Mouse (Mus musculus): Measurements from ENCODE around the gene Dis3l.
A peak's percentile ranks its signal among the peaks of the same experiment; 100 is the strongest.

Gene Dis3l

GRCm38 (mm10) chr9:64341254-64341566 is at the start of gene Dis3l:
Dis3l (minus strand) TSS chr9:64341288.
- no peak for DNase-seq (ENCODE audit: low spot score)

DNA sequence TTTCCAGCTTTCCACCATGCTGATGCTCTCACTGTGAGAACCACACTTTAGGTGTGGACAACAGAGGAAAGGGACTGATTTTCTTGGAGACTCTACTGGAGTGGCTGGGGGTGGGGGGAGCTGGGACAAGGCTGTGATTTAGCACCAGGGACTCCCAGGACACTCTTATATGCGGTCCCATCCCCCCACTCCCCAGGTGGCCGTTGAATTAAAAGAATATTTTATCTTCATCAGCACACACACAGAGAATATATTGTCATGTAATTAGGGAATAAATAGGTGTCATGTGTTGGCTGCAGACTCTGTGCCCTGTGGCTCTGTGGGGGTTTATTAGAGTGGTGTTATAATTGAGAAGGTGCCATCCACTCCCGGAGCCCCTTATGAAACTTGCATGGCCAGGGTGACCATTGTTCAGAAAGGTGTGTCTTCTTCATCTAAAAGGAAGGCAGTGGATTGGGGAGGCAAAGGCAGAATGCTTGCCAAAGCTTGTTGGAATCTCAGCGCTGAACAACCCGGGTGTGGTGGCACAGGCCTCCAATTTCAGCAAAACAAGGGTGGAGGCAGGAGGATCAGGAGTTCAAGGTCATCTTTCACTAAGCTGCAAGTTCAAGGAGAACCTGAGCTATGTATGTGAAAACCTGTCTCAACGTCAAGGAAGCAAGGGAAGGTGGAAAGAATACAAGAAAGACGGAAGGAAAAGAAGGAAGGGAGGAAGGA is 48.6 kb upstream of the Dis3l start:
- no peak for DNase-seq (ENCODE audit: low spot score)

DNA sequence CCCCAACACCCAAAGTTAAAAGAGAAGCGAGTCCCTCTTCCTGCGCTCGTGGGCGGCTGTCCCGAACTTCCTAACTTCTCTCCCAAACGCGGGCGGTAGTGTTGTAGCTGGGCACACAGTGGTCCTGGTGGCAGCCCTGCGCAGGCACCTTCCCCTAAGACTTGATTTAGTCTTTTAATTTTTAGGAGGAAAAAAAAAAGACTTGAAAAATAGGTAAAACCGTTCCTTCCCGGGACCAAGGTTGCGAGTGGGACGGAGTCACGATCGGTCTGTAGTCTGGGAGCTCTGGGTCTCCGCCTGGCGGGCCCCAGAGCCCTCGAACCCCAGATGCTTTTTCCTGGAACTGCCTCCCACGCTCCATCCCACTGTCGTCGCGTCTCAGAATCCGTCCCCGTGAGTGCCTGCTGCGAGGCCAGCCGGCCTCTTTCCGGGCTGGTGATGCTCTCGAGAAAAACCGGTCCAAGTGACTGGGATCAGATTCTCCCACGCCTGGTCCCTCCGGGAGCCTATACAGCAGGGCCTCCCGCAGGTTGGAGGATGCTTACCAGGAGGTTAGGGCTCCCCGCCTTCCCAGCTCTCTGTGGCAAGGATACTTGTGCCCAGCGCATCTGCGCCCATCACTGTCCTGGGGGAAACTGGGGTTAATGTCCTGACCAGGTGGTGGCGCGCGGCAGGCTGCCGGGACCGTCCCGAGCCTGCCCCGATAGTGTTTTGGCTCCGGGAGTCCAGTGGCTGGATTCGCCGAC is 45.6 kb upstream of the Dis3l start:
- no peak for DNase-seq (ENCODE audit: low spot score)

DNA sequence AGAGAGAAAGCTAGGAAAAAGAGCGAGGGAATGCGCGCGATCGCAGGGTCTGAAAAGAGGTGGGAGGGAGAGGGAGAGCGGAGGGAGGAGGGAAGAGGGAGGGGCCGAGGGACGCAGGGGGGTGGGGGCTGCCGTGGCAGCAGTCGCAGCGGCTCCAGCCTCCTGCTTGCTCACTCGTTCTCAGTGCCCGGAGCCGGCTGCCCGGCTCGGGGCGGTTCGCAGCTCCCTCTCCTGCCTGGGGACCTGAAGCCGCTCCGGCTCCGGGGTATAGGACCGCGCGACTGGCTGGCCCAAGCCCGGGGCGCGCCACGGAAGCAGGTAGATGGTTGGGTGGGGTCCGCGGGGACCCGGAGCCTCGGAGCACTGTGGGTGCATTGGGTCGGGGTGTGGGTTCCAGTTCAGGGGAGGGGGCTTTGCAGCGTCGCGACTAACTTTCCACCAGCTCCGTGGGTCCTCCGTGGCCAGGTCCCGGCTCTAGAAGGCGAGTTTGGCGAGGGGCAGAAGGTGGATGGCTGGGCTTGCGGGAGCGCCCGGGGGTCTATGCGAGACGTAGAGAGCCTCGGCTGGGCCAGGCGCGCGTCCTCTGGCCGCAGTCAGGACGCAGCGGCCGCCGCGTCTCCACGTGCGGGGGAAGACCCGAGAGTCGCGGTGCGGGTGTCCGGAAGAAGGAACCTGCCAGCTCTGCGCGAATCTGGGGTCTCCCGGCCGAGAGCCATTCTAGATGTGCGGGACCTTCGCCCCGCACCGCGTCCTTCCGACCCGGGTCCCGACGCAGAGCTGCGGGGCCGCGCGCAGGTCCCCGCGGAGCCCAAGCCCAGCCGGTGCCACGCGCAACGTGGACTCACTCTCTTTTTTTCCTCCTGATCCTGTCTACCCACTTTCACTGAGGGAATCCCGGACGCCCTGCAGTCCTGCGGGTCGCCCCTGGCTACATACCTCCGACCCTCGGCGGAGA is 44.7 kb upstream of the Dis3l start, which contains the start of gene Megf11:
Gene Megf11 (plus strand): TSS at position 116 of the 955 bp plus-strand sequence.
- DNase-seq (ENCODE audit: low spot score): no peak

DNA sequence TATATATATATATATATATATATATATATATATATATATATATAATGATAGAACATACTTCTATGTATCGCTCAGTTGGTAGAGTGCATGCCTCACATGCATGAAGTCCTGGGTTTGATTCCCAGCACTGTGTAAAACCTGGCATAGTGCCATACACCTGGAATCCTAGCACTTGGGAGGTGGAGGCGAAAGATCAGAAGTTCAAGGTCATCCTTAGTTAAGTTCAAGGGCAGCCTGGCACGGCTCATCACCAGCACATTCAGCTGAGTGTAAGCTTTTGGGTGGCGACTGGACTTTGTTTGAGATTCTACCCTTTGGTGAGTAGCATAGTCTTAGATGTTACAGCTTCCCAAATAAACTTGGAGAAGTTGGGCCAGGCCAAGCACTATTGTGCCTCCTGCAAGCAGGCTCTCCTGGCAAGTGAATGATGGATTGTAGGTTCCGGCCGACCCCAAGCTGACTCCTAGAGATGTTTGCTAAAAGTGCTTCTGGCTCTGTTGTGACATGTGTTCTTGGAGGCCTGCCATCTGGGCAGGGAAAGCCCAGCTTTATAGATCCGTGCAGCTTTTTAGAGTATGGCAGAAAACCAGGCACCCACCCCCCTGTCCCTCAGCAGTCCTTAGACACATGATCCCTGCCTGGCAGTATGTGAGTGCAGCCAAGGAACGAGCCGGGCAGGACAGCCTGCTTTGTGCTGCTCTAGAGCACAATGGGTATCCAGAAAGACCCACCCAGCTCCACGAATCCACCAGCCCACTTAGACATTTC is 42.1 kb upstream of the Dis3l start:
- DNase-seq (ENCODE audit: low spot score): no peak

DNA sequence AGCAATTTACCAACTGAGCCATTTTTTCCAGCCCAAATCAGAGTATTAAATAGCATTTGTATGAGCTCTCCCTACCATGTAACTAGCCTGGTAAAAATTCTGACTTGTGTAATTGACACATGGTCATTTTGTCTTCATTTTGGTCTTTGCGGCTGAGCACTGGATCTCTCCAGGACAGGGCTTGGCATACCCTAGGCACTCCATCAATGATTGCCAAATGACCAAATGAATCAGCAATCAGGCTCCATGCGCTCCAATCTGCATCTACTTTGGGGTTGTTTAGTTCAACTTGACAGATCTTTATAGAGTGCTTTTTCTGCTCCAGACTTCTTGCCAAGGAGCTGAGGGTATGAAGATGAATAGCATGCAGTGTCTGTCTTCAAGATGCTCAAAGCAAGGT is 35.3 kb upstream of the Dis3l start:
- no peak for DNase-seq (ENCODE audit: low spot score)

GRCm38 (mm10) chr9:64371305-64371819 is 30.3 kb upstream of the Dis3l start:
- no peak for DNase-seq (ENCODE audit: low spot score)

DNA sequence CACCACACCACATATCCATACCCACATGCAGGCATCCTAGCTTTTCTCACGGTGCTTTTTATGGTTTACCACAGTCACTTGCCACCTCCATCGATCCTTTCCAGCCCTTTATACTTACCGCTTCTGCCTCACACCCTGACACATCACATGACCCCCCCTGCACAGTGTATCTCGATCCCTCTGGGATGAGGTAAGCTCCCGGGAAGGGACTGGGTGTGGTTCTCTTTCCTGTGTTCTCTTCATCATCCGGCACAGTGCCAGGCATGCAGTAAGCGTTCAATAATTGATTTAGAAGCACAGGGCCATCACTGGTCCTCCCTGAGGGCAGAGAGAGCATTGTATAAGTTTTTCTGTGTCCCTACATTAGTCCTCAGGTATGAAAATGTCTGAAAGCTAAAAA is 28.8 kb upstream of the Dis3l start:
- no peak for DNase-seq (ENCODE audit: low spot score)

- no peak for DNase-seq (ENCODE audit: low spot score)
These were observed 20.3 kb upstream of the Dis3l start for GRCm38 (mm10) chr9:64361231-64361950.

- DNase-seq (ENCODE audit: low spot score): no peak
These were observed 14.5 kb upstream of the Dis3l start for GRCm38 (mm10) chr9:64355627-64356026.

GRCm38 (mm10) chr9:64351191-64351590 is 10.1 kb upstream of the Dis3l start:
- DNase-seq (ENCODE audit: low spot score): peak; percentile 10

DNA sequence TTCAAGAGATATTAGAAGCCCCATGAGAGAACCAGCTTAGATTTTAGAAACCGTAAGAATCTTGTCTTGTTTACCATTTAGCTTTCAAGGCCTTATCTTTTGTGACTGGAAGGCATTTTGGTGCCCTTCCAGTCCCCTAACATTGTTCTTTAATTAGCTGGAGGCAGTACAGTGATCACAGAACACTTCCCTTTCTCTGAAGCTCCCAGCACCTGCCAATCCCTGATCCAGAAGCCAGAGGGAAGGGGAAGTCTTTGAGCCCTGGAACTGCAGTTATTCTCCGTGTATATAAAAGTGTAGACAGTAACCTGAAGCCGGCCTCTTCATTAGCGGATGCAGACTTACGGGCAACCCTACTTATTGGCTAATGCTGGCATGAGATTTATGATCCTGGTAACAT is 8.4 kb upstream of the Dis3l start:
- no peak for DNase-seq (ENCODE audit: low spot score)

DNA sequence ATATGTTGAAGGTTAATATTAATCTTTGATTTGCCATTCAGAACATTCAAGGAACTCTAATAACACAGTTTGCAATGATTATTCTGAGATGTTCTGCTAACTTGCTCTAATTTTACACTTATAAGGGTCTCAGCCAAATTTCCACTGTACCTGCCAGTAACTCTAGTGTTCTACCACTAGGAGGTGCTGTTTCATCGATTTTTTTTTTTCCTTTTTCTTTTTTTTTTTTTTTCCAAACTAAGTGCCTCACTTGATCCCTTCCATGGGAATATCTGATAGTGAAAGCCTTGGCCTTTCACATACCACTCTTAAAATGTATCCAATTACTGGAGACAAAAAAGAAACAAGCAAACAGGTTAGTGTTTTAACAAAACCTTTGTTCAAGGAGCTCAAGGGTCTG is 6.3 kb upstream of the Dis3l start:
- no peak for DNase-seq (ENCODE audit: low spot score)

DNA sequence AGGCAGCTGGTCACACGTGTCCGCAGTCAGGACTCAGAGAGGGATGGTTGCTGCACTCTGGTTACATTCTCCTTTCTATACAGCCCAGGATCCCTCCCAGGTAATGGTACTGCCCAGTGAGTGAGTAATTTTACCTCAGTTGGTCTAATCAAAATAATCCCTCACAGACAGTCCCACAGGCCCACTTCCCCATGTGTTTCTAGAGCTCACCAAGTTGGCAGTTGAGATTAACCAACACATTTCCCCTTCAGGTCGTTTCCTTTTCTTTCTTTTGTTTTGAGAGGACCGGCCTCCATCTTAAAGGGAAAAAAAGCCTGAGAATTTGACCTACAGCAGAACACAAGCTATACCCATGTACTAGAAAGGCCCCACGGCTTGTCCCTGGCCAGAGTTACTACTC is 4.8 kb upstream of the Dis3l start:
- no peak for DNase-seq (ENCODE audit: low spot score)

GRCm38 (mm10) chr9:64343656-64344055 is 2.6 kb upstream of the Dis3l start:
- DNase-seq (ENCODE audit: low spot score): no peak

- no peak for DNase-seq (ENCODE audit: low spot score)
These were observed 583 bp upstream of the Dis3l start for GRCm38 (mm10) chr9:64341671-64342070.

DNA sequence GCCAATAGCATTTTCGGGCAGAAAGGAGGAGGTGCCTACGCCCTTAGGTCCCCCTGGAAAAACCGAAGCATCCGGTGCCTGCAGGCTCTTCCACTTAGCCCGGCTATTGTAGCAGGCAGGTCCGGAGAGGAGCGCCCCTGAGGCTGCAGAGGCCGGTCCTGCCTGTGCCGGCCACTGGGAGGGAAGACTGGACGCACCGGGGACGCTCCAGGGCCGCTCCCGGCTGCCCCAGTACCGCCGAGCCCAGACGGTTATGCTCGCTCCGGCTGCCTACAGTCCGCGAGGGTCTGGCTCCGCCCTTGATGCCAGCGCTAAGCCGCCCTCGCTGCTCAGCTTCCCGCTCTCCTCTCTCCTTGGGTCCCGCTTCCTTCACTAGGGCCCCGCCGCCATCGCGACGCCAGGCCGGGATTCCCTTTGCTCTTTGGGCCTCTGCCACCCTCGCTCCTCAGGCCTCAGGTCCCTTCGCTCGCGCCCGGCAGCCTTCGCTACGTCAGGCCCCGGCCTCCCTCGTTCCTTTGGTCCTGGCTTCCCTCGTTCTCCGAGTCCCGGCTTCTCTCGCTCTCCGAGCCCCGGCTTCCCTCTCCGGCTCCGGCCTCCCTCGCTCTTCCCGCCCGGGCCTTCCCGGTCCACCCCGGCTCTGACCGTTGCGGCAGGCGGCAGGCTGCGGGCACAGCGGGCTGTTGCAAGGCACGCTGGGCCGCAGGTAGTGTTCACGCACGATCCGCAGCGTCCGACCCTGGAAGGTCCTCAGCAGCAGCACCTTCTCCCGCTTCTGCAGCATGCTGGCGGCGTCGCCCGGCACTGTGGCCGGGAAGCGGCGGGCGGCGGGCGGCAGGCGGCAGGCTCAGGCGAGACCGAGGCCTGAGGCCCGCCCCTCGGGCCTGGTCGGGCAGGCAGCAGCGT is 486 bp downstream of the Dis3l start:
- peak; percentile 73 for DNase-seq (ENCODE audit: low spot score)

DNA sequence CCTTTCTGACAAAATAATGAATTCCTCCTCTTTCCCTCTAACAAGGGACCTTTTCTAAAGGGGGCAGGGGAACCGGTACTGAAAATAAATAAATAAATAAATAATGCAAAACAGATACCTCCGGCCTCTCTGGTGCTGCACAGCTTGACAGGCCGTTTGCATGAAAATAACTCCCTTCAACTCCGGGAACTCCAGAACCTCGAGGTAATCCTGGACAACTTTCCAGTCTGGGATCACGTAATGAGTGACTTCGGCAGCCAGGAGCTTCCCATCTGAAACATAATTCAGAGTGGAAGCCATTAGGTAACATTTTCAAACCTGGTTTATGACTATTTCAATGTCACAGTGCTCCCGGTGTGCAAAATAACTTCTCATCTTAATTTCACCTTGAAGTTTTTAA is 1.7 kb downstream of the Dis3l start:
- DNase-seq (ENCODE audit: low spot score): no peak

DNA sequence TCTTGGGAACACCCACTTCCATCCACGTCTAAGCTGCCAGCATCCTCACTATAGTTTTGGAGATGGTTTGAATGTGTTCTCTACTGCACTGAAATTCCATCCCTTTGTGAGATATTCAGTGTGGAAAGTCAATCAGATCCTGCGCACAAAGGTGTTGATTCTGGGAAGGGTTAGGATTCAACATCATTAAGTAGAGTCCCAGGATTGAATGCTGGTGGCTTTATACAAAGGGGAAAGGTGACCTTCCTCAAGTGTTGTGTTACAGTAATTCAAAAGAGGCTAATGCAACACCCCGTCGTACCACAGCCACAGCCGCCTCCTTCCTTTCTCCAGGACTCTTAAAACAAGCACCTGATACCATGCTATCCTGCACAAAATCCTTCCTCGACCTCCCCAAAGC is 5.3 kb downstream of the Dis3l start:
- no peak for DNase-seq (ENCODE audit: low spot score)

GRCm38 (mm10) chr9:64323976-64324375 is 17.1 kb downstream of the Dis3l start:
- no peak for DNase-seq (ENCODE audit: low spot score)
